Mouse (Mus musculus): ENCODE data around the gene Ccn6. TPM values are rescaled to one million over a fixed set of nuclear protein-coding genes. Genes with fewer than 3 reads are reported as not detected.

The Ccn6 gene
- polyA plus RNA-seq, 1 experiment: not detected

DNA sequence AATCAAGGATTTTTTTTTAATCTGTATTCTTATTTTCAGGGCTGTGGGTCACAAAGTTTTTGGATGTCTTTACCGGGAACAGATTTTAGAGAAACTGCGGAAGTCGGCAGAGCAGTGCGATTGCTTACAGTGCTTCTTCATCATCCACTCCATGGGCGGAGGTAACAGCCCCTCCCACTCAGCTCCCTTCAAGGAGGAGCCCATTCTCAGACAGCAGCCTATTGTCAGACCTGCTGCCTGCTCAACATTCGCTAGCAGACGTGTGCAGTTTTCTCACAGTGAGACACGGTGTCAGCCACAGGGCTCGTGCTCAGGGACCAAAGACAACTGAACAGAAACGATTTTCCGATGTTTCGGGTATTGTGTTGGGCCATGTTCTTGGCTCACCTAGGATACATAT is 21.4 kb downstream of the Ccn6 start:
- peaks cover 13% of the 10 kb centered on the region for H3K4me1 ChIP-seq (replicated peaks; ENCODE audit: control insufficient read depth, insufficient read depth, low read length)
- H3K27me3 ChIP-seq (ENCODE audit: control insufficient read depth, insufficient read depth, low read length): no peaks in the 10 kb centered on the region
- H3K36me3 ChIP-seq (ENCODE audit: control insufficient read depth, insufficient read depth, low read length): peaks cover 78% of the 10 kb centered on the region
- H3K27ac ChIP-seq (ENCODE audit: control insufficient read depth, insufficient read depth, low read length): no peak overlapping the region
- TF ChIP-seq POLR2A (IDR thresholded peaks at IDR 0.05; ENCODE audit: control insufficient read depth, extremely low read depth, insufficient read depth, low read length, poor library complexity) (no peak), CTCF (IDR thresholded peaks at IDR 0.05; ENCODE audit: borderline replicate concordance, control insufficient read depth, extremely low read depth, insufficient read depth, low read length, poor library complexity) (no peak)
- no peak overlapping the region for H3K4me3 ChIP-seq (ENCODE audit: control insufficient read depth, insufficient read depth, low read length)
- DNase-seq: no peak
- WGBS: 98% methylated on average over 12 of the region's 12 CpGs

GRCm38 (mm10) chr10:39141401-39141800 is 22.2 kb downstream of the Ccn6 start:
- Histone ChIP-seq H3K36me3 (ENCODE audit: control insufficient read depth, insufficient read depth, low read length) (peaks cover 71% of the 10 kb centered on the region), H3K4me1 (replicated peaks; ENCODE audit: control insufficient read depth, insufficient read depth, low read length) (peaks cover 14% of the 10 kb centered on the region), H3K27ac (ENCODE audit: control insufficient read depth, insufficient read depth, low read length) (no peak overlapping the region), H3K27me3 (ENCODE audit: control insufficient read depth, insufficient read depth, low read length) (no peaks in the 10 kb centered on the region), H3K4me3 (ENCODE audit: control insufficient read depth, insufficient read depth, low read length) (no peak overlapping the region)
- DNase-seq: no peak
- TF ChIP-seq CTCF (IDR thresholded peaks at IDR 0.05; ENCODE audit: borderline replicate concordance, control insufficient read depth, extremely low read depth, insufficient read depth, low read length, poor library complexity): no peak
- no peak for TF ChIP-seq POLR2A (IDR thresholded peaks at IDR 0.05; ENCODE audit: control insufficient read depth, extremely low read depth, insufficient read depth, low read length, poor library complexity)
- WGBS: 98% methylated on average over 2 of the region's 2 CpGs

DNA sequence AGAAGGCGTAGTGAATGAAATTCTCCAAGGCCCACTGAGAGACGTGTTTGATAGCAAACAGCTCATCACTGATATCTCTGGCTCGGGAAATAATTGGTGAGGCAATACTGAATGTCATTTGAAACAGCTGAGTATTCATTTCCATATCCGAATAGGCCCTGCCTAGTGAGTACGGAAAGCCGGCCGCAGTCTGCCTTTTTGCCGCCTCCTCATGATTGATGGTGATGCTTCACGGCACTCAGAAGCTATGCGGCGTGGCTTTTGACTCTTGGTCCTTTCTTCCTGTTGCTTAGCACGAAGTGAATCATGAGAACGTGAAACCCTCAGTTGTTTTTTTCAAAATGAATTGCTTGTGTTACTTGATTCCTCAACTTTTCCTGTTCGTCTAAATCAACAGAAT is 22.8 kb downstream of the Ccn6 start:
- H3K4me3 ChIP-seq (ENCODE audit: control insufficient read depth, insufficient read depth, low read length): no peak overlapping the region
- 96% methylated on average over 14 of the region's 14 CpGs for WGBS
- H3K4me1 ChIP-seq (replicated peaks; ENCODE audit: control insufficient read depth, insufficient read depth, low read length): peaks cover 17% of the 10 kb centered on the region
- no peak overlapping the region for H3K27ac ChIP-seq (ENCODE audit: control insufficient read depth, insufficient read depth, low read length)
- no peak for TF ChIP-seq CTCF (IDR thresholded peaks at IDR 0.05; ENCODE audit: borderline replicate concordance, control insufficient read depth, extremely low read depth, insufficient read depth, low read length, poor library complexity)
- no peak for TF ChIP-seq POLR2A (IDR thresholded peaks at IDR 0.05; ENCODE audit: control insufficient read depth, extremely low read depth, insufficient read depth, low read length, poor library complexity)
- H3K27me3 ChIP-seq (ENCODE audit: control insufficient read depth, insufficient read depth, low read length): no peaks in the 10 kb centered on the region
- peaks cover 66% of the 10 kb centered on the region for H3K36me3 ChIP-seq (ENCODE audit: control insufficient read depth, insufficient read depth, low read length)
- no peak for DNase-seq

DNA sequence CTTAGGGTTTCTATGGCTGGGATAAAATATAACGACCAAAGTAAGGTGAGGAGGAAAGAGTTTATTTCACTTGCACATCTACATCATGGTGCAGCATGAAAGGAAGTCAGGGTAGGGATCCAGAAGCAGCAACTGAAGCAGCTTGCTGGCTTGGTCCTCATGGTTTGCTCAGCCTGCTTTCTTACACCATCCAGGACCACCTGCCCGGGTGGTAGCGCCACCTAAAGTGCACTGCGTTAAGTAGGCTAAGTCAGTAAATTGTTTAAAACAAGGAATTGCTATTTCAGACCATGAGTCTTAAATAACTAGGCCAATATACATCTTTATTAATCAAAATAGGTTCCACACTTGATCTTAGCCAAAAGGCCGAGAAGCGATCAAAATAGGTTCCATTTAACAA is 24.8 kb downstream of the Ccn6 start:
- 96% methylated on average over 6 of the region's 6 CpGs for WGBS
- peak; percentile 45 for DNase-seq
- H3K4me1 ChIP-seq (replicated peaks; ENCODE audit: control insufficient read depth, insufficient read depth, low read length): peaks cover 23% of the 10 kb centered on the region
- H3K36me3 ChIP-seq (ENCODE audit: control insufficient read depth, insufficient read depth, low read length): peaks cover 46% of the 10 kb centered on the region
- TF ChIP-seq CTCF (IDR thresholded peaks at IDR 0.05; ENCODE audit: borderline replicate concordance, control insufficient read depth, extremely low read depth, insufficient read depth, low read length, poor library complexity): no peak
- no peak for TF ChIP-seq POLR2A (IDR thresholded peaks at IDR 0.05; ENCODE audit: control insufficient read depth, extremely low read depth, insufficient read depth, low read length, poor library complexity)
- H3K27ac ChIP-seq (ENCODE audit: control insufficient read depth, insufficient read depth, low read length): peak overlapping the region; percentile 88
- H3K27me3 ChIP-seq (ENCODE audit: control insufficient read depth, insufficient read depth, low read length): no peaks in the 10 kb centered on the region
- H3K4me3 ChIP-seq (ENCODE audit: control insufficient read depth, insufficient read depth, low read length): no peak overlapping the region

- H3K4me1 ChIP-seq (replicated peaks; ENCODE audit: control insufficient read depth, insufficient read depth, low read length): peaks cover 26% of the 10 kb centered on the region
- WGBS: 22% methylated on average over 3 of the region's 3 CpGs
- peak overlapping the region; percentile 100; the same call in 1 of the 2 replicates for H3K27ac ChIP-seq (ENCODE audit: control insufficient read depth, insufficient read depth, low read length)
- H3K4me3 ChIP-seq (ENCODE audit: control insufficient read depth, insufficient read depth, low read length): no peak overlapping the region
- TF ChIP-seq POLR2A (IDR thresholded peaks at IDR 0.05; ENCODE audit: control insufficient read depth, extremely low read depth, insufficient read depth, low read length, poor library complexity) (no peak), CTCF (IDR thresholded peaks at IDR 0.05; ENCODE audit: borderline replicate concordance, control insufficient read depth, extremely low read depth, insufficient read depth, low read length, poor library complexity) (no peak)
- peaks cover 36% of the 10 kb centered on the region for H3K36me3 ChIP-seq (ENCODE audit: control insufficient read depth, insufficient read depth, low read length)
- H3K27me3 ChIP-seq (ENCODE audit: control insufficient read depth, insufficient read depth, low read length): no peaks in the 10 kb centered on the region
- DNase-seq: peak; percentile 43
Observed at GRCm38 (mm10) chr10:39137766-39138165, 25.8 kb downstream of the Ccn6 start.

DNA sequence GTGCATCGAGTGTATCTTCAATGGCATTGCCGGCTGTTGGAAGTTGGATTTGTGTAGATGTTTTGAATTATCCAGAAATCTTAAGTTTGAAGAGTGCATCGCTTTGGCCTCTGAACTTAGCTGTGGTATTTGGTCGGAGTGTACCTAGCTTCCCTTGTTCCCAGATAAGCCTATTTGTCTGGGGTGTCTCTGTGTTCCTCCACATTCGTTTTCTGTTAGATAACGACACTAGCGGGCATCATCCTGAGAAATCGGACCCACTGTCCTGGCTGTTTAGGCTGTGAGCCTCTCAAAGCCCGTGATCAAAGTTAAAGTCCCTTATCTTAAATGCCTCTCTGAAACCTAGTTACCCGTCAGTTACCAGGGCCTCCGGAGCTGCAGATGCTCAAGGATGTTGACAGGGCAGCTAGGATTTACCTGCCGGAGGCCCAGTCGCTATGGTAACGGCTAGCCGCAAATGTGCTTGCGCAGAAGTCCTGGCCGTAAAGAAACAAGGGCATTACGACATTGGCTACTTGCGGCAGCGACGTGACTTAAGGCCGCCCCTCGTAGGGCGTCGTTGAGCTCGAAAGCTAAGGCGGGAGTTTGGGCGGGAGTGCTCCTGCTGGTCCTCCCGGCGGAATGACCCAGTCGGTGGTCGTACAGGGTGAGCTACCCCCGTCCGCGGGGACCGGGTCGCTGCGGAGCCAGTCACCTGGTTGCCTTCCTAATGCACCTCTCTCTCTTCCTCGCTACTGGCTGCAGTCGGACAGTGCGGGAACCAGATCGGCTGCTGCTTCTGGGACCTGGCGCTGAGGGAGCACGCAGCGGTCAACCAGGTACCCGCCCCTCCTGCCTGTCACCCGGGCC is 29.9 kb downstream of the Ccn6 start, which contains the start of the genes Fam229b and Tube1:
Fam229b (minus strand) TSS at position 453 of the 849 bp plus-strand sequence.
Tube1 (plus strand) TSS at position 515 of the 849 bp plus-strand sequence.
- no peaks in the 10 kb centered on the region for H3K27me3 ChIP-seq (ENCODE audit: control insufficient read depth, insufficient read depth, low read length)
- WGBS: 7% methylated on average over 47 of the region's 47 CpGs
- peaks cover 8% of the 10 kb centered on the region; the same call in 1 of the 2 replicates for H3K36me3 ChIP-seq (ENCODE audit: control insufficient read depth, insufficient read depth, low read length)
- TF ChIP-seq POLR2A (IDR thresholded peaks at IDR 0.05; ENCODE audit: control insufficient read depth, extremely low read depth, insufficient read depth, low read length, poor library complexity): peak; percentile 80
- TF ChIP-seq CTCF (IDR thresholded peaks at IDR 0.05; ENCODE audit: borderline replicate concordance, control insufficient read depth, extremely low read depth, insufficient read depth, low read length, poor library complexity): no peak
- peaks cover 22% of the 10 kb centered on the region for H3K4me1 ChIP-seq (replicated peaks; ENCODE audit: control insufficient read depth, insufficient read depth, low read length)
- peak; percentile 94 for DNase-seq
- peak within 1 kb of the TSS; percentile 100 for H3K4me3 ChIP-seq (ENCODE audit: control insufficient read depth, insufficient read depth, low read length)
- H3K27ac ChIP-seq (ENCODE audit: control insufficient read depth, insufficient read depth, low read length): peak within 1 kb of the TSS; percentile 71

Measured in thymus, adult 2 months (tissue).